Mouse (Mus musculus): ENCODE results near the gene Washc4. TPM values are rescaled to one million over a fixed set of nuclear protein-coding genes. Genes with fewer than 3 reads are reported as not detected.

Gene Washc4
- polyA plus RNA-seq, 1 experiment from 2014 or later, result 32.3 TPM

DNA sequence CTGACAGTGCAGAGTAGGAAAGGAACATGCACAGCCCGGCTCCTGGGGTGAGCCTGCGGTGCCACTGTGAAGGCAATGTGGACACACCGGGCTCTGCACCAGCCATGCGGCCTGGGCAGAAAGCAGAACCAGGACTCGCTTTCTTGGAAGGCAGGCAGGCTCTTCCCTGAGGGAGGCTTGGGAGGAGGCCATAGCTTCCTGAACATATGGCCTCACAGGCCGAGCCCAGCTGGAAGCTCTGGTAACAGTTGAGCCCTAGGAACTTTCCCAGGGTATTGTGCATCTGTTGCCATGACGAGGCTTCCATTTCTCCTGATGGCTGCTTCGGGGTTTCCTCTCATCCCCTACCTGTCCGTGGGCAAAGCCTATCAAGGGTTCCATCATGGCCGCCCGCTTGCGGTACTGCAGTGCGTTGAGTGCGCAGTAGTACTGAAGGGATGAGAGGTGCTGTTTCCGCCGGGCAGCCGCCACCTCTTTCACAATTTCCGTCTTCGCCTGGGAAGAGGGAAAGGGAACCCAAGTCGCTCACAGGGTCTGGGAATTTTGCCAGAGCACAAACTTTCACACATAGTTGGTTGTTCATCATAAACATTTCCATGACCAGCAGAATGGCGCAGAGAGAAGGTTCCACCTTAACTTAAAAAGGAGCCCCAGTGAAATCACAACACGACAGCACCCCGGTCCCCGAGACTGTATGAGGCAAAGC is 77.0 kb downstream of the Washc4 start:
- Histone ChIP-seq H3K4me2 (replicated peaks; ENCODE audit: low read depth) (no peak overlapping the region), H3K36me3 (ENCODE audit: control insufficient read depth, insufficient read depth) (peaks cover 60% of the 10 kb centered on the region)
- 87% methylated on average over 24 of the region's 24 CpGs for WGBS

DNA sequence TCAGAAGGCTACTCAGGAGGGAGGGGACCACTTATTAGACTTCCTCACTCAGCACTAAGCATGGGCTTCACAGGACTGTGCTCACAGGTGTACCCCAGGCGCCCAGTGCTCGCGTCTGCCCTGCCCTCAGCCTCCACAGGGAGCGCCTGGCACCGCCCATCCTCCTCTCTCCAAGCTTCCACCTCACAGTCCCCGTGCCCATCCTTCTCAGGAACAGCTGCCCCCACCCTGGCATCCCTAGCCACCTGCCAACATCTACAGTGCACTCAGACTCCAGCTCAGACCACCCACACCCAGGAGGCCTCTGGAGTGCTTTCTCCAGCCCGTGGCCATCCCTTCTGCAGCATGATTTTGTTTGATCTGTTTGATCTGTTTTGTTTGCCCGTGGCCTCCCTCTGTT is 80.5 kb downstream of the Washc4 start:
- no peaks in the 10 kb centered on the region for H3K9me3 ChIP-seq (ENCODE audit: control insufficient read depth)
- no peak overlapping the region for H3K27ac ChIP-seq (ENCODE audit: low read depth, low read length)
- peaks cover 49% of the 10 kb centered on the region for H3K36me3 ChIP-seq (ENCODE audit: control insufficient read depth, insufficient read depth)
- H3K4me3 ChIP-seq (ENCODE audit: low read depth, low read length), result no peak overlapping the region
- no peak for TF ChIP-seq CTCF (IDR thresholded peaks at IDR 0.05; ENCODE audit: low read depth)
- H3K4me1 ChIP-seq (replicated peaks; ENCODE audit: control insufficient read depth, insufficient read depth, low read length), result no peaks in the 10 kb centered on the region
- ATAC-seq, result no peak
- no peak overlapping the region for H3K4me2 ChIP-seq (replicated peaks; ENCODE audit: low read depth)
- H3K9ac ChIP-seq (ENCODE audit: low read depth, low read length), result no peak overlapping the region
- 70% methylated on average over 8 of the region's 8 CpGs for WGBS
- H3K27me3 ChIP-seq (replicated peaks; ENCODE audit: control insufficient read depth, insufficient read depth, low read length), result no peaks in the 10 kb centered on the region

More for the DNA sequence above, 77.0 kb downstream of the Washc4 start:
- Histone ChIP-seq H3K4me1 (replicated peaks; ENCODE audit: control insufficient read depth, insufficient read depth, low read length) (no peaks in the 10 kb centered on the region), H3K9me3 (ENCODE audit: control insufficient read depth) (no peaks in the 10 kb centered on the region), H3K4me3 (ENCODE audit: low read depth, low read length) (no peak overlapping the region), H3K27ac (ENCODE audit: low read depth, low read length) (no peak overlapping the region), H3K9ac (ENCODE audit: low read depth, low read length) (no peak overlapping the region), H3K27me3 (replicated peaks; ENCODE audit: control insufficient read depth, insufficient read depth, low read length) (no peaks in the 10 kb centered on the region)
- ATAC-seq, result no peak
- TF ChIP-seq CTCF (IDR thresholded peaks at IDR 0.05; ENCODE audit: low read depth), result no peak

DNA sequence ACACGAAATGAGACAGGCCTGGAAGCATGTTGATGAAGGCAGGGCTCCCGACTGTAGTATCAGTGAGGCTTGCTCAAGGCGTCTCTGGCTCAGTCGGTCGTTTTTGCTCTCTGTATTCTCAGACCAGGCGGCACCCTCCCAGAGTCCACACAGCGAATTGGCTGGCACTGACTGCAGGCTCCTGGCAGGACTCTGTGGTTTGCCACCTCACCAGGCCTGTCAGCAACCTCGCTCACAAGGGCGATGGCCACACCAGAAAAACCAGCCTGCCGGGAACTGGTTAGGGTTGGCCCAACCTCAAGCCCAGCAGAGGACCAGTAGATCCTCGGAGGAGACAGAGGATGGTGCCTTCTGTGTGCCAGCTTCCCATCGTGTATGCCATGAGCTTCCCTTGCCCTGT is 81.3 kb downstream of the Washc4 start:
- Histone ChIP-seq H3K36me3 (ENCODE audit: control insufficient read depth, insufficient read depth) (peaks cover 55% of the 10 kb centered on the region), H3K27ac (ENCODE audit: low read depth, low read length) (no peak overlapping the region), H3K4me2 (replicated peaks; ENCODE audit: low read depth) (no peak overlapping the region), H3K4me1 (replicated peaks; ENCODE audit: control insufficient read depth, insufficient read depth, low read length) (no peaks in the 10 kb centered on the region), H3K27me3 (replicated peaks; ENCODE audit: control insufficient read depth, insufficient read depth, low read length) (no peaks in the 10 kb centered on the region), H3K4me3 (ENCODE audit: low read depth, low read length) (no peak overlapping the region), H3K9me3 (ENCODE audit: control insufficient read depth) (no peaks in the 10 kb centered on the region), H3K9ac (ENCODE audit: low read depth, low read length) (no peak overlapping the region)
- no peak for TF ChIP-seq CTCF (IDR thresholded peaks at IDR 0.05; ENCODE audit: low read depth)
- WGBS, result 87% methylated on average over 12 of the region's 12 CpGs
- no peak for ATAC-seq

DNA sequence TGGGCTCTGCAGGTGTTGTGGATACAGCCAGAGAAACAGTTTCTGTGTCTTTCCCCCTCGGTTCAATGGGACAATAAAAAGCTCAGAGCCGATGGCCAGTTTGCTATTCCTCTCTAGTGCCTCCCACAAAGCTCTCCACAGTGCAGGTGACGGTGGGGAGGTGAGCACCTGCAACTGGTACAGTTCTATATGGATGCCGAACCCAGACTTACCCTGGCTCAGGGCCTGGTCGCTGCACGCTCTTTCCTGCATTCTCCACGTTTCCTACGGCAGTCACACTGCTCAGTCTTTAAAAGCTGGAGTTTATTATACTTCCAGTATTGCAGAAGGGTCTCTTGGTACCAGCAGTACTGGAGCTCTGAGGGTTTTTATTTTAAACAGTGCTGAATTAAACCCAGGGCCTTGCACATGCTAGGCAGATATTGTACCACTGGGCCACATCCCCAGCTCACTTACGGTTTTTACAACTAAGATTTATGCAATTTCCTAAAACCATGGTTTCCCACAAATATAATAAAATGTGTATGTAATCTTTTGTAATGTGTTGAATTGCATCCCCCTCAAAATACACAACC is 83.6 kb downstream of the Washc4 start:
- 92% methylated on average over 9 of the region's 9 CpGs for WGBS
- Histone ChIP-seq H3K4me2 (replicated peaks; ENCODE audit: low read depth) (no peak overlapping the region), H3K36me3 (ENCODE audit: control insufficient read depth, insufficient read depth) (peaks cover 47% of the 10 kb centered on the region), H3K27ac (ENCODE audit: low read depth, low read length) (no peak overlapping the region), H3K4me1 (replicated peaks; ENCODE audit: control insufficient read depth, insufficient read depth, low read length) (no peaks in the 10 kb centered on the region), H3K9me3 (ENCODE audit: control insufficient read depth) (no peaks in the 10 kb centered on the region), H3K4me3 (ENCODE audit: low read depth, low read length) (no peak overlapping the region), H3K27me3 (replicated peaks; ENCODE audit: control insufficient read depth, insufficient read depth, low read length) (no peaks in the 10 kb centered on the region), H3K9ac (ENCODE audit: low read depth, low read length) (no peak overlapping the region)
- TF ChIP-seq CTCF (IDR thresholded peaks at IDR 0.05; ENCODE audit: low read depth), result no peak
- no peak for ATAC-seq

GRCm38 (mm10) chr10:83628241-83628640 is 84.7 kb downstream of the Washc4 start:
- Histone ChIP-seq H3K4me3 (ENCODE audit: low read depth, low read length) (no peak overlapping the region), H3K9me3 (ENCODE audit: control insufficient read depth) (no peaks in the 10 kb centered on the region), H3K4me1 (replicated peaks; ENCODE audit: control insufficient read depth, insufficient read depth, low read length) (no peaks in the 10 kb centered on the region), H3K27me3 (replicated peaks; ENCODE audit: control insufficient read depth, insufficient read depth, low read length) (no peaks in the 10 kb centered on the region), H3K27ac (ENCODE audit: low read depth, low read length) (no peak overlapping the region), H3K36me3 (ENCODE audit: control insufficient read depth, insufficient read depth) (peaks cover 53% of the 10 kb centered on the region), H3K9ac (ENCODE audit: low read depth, low read length) (no peak overlapping the region), H3K4me2 (replicated peaks; ENCODE audit: low read depth) (no peak overlapping the region)
- WGBS, result 88% methylated on average over 4 of the region's 4 CpGs
- ATAC-seq, result no peak
- TF ChIP-seq CTCF (IDR thresholded peaks at IDR 0.05; ENCODE audit: low read depth), result no peak

- H3K27me3 ChIP-seq (replicated peaks; ENCODE audit: control insufficient read depth, insufficient read depth, low read length), result no peaks in the 10 kb centered on the region
- ATAC-seq, result no peak
- no peaks in the 10 kb centered on the region for H3K4me1 ChIP-seq (replicated peaks; ENCODE audit: control insufficient read depth, insufficient read depth, low read length)
- peaks cover 49% of the 10 kb centered on the region for H3K36me3 ChIP-seq (ENCODE audit: control insufficient read depth, insufficient read depth)
- no peak for TF ChIP-seq CTCF (IDR thresholded peaks at IDR 0.05; ENCODE audit: low read depth)
- no peak overlapping the region for H3K9ac ChIP-seq (ENCODE audit: low read depth, low read length)
- no peak overlapping the region for H3K27ac ChIP-seq (ENCODE audit: low read depth, low read length)
- no peak overlapping the region for H3K4me3 ChIP-seq (ENCODE audit: low read depth, low read length)
- 81% methylated on average over 12 of the region's 12 CpGs for WGBS
- H3K4me2 ChIP-seq (replicated peaks; ENCODE audit: low read depth), result no peak overlapping the region
- no peaks in the 10 kb centered on the region for H3K9me3 ChIP-seq (ENCODE audit: control insufficient read depth)
These were observed 85.7 kb downstream of the Washc4 start for GRCm38 (mm10) chr10:83629190-83629781.

Data from intestine, postnatal 0 days (tissue).